Mouse (Mus musculus) kidney, adult 2 months (tissue): ENCODE results near the gene Ppp1r35.

Experiments
- CTCF ChIP-seq: fragments of 200-500 bp; conservative IDR thresholded peaks from 2 replicates; pipeline ENCODE4 v1.5.1; 2011; ENCODE audit warnings: low read depth, mild to moderate bottlenecking, control low read depth, low read length, moderate library complexity, mixed read lengths; ENCODE audit not compliant: insufficient read depth, insufficient read length
- POLR2A ChIP-seq: fragments of 200-500 bp; IDR thresholded peaks from one replicate; pipeline ENCODE4 v1.6.1; 2011; ENCODE audit warnings: low read depth, low read length, control low read depth

DNA sequence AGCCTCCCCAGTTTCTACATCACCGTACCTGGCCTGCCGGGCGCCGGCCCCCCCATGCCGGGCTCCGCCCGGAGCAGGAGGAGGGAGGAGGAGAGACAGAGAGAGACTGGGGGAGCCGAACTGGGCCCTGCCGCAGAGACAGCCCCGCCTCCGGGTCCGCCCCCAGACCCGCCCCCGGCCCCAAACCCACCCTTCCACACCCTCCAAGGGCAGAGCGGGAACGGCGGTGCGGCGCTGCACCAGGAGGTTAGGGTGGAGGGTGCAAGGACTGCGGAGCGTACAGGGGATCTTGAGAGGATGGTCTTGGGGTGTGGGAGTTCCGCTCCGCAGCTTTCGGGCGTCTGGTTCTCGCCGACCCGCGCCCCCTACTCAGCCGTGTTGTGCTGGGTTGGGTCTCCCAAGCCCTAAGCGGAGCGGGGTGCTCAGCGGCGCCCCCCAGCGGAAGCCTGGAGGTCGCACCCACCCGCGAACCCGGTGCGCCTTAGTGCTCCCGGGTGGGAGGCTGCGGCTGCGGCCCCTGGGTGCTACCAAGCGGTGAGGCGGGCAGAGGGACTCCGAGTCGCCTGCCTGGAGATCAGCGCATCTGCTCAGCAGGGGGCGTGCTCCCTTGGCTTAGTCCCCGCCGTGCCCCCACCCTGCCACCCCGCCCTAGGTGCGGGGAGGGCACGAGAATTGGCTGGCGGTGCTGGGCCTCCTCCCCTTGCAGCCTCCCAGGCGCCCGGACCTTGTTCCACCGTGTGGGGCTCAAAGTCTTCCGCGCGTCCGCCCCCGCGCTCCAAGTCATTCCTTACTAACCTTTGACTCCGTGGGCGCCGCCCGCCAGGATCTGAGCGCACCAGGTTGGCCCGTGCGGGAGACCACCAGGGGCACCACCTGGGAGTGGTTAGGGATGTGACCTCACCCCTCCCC lies 37.4 kb upstream of the Ppp1r35 start, which contains the start of gene Nyap1:
- peak; percentile 36 for TF ChIP-seq CTCF
- TF ChIP-seq POLR2A, result peak; percentile 32
